Mouse (Mus musculus) lung, adult 2 months (tissue): ENCODE measurements around the gene Oprd1. TPM values are rescaled to one million over a fixed set of nuclear protein-coding genes. Genes with fewer than 3 reads are reported as not detected.

Experiments used
- DNase-seq: peaks from one replicate; pipeline ENCODE4 v3.0.0; 2022
- H3K4me1 ChIP-seq: fragments of 200-500 bp; 2 replicates; pipeline ENCODE4 v1.6.1; 2011; ENCODE audit warnings: low read length; ENCODE audit not compliant: control insufficient read depth, insufficient read depth
- H3K4me3 ChIP-seq: fragments of 200-500 bp; replicated peaks from 2 replicates; pipeline ENCODE3; 2011; ENCODE audit warnings: low read depth, mild to moderate bottlenecking, control low read depth, low read length; ENCODE audit errors: extremely low read depth
- CTCF ChIP-seq: fragments of 200-500 bp; IDR thresholded peaks from 2 replicates; pipeline ENCODE4 v1.5.1; 2011; ENCODE audit warnings: mild to moderate bottlenecking, low read length, control low read depth; ENCODE audit not compliant: insufficient read depth
- POLR2A ChIP-seq: fragments of 200-500 bp; IDR thresholded peaks from 2 replicates; pipeline ENCODE4 v1.6.1; 2011; ENCODE audit warnings: low read depth, mild to moderate bottlenecking, control low read depth, low read length, borderline replicate concordance; ENCODE audit errors: extremely low read depth
- WGBS: fragments of 180-500 bp; shearing (Covaris S2); methylation state at CpG from one replicate; pipeline ENCODE4 v1.1.7; 2018; 5-methylcytosine and 5-hydroxymethylcytosine counted together
- polyA plus RNA-seq: library from polyadenylated mRNA; depleted of rRNA; stranded (reverse); fragments of >200 nt; gene quantifications from 2 replicates; pipeline ENCODE4 v1.2.3, GENCODE M21; 2012

Oprd1 gene
- polyA plus RNA-seq, 1 experiment: 0.11 TPM

- no peak overlapping the region for H3K4me3 ChIP-seq
- no peaks in the 10 kb centered on the region for H3K4me1 ChIP-seq
- 63% methylated on average over 7 of the region's 7 CpGs for WGBS
- DNase-seq: no peak
- TF ChIP-seq CTCF: no peak
- TF ChIP-seq POLR2A: no peak
These were observed 7.3 kb downstream of the Oprd1 start for GRCm38 (mm10) chr4:132137013-132137412.

- 69% methylated on average over 16 of the region's 16 CpGs for WGBS
- Histone ChIP-seq H3K4me3 (no peak overlapping the region), H3K4me1 (no peaks in the 10 kb centered on the region)
- no peak for DNase-seq
- no peak for TF ChIP-seq POLR2A
- no peak for TF ChIP-seq CTCF
These were observed 10.4 kb downstream of the Oprd1 start for GRCm38 (mm10) chr4:132133920-132134319.

GRCm38 (mm10) chr4:132133381-132133780 lies 10.9 kb downstream of the Oprd1 start:
- no peak for DNase-seq
- no peak overlapping the region for H3K4me3 ChIP-seq
- TF ChIP-seq CTCF (no peak), POLR2A (no peak)
- H3K4me1 ChIP-seq: no peaks in the 10 kb centered on the region
- WGBS: 86% methylated on average over 5 of the region's 5 CpGs

GRCm38 (mm10) chr4:132132297-132132696 lies 12.0 kb downstream of the Oprd1 start:
- H3K4me3 ChIP-seq: no peak overlapping the region
- no peak for TF ChIP-seq CTCF
- TF ChIP-seq POLR2A: no peak
- no peak for DNase-seq
- no peaks in the 10 kb centered on the region for H3K4me1 ChIP-seq
- WGBS: 74% methylated on average over 7 of the region's 7 CpGs

GRCm38 (mm10) chr4:132131790-132132189 lies 12.5 kb downstream of the Oprd1 start:
- Histone ChIP-seq H3K4me1 (no peaks in the 10 kb centered on the region), H3K4me3 (no peak overlapping the region)
- TF ChIP-seq POLR2A: no peak
- TF ChIP-seq CTCF: no peak
- no peak for DNase-seq
- WGBS: 83% methylated on average over 7 of the region's 7 CpGs

- Histone ChIP-seq H3K4me1 (no peaks in the 10 kb centered on the region), H3K4me3 (no peak overlapping the region)
- no peak for DNase-seq
- 79% methylated on average over 9 of the region's 9 CpGs for WGBS
- TF ChIP-seq CTCF (no peak), POLR2A (no peak)
These were observed 13.2 kb downstream of the Oprd1 start for GRCm38 (mm10) chr4:132131116-132131515.

GRCm38 (mm10) chr4:132130645-132131044 lies 13.6 kb downstream of the Oprd1 start:
- no peaks in the 10 kb centered on the region for H3K4me1 ChIP-seq
- no peak for TF ChIP-seq POLR2A
- no peak for TF ChIP-seq CTCF
- DNase-seq: no peak
- no peak overlapping the region for H3K4me3 ChIP-seq
- 70% methylated on average over 11 of the region's 11 CpGs for WGBS

GRCm38 (mm10) chr4:132130134-132130533 lies 14.2 kb downstream of the Oprd1 start:
- no peaks in the 10 kb centered on the region for H3K4me1 ChIP-seq
- TF ChIP-seq CTCF (no peak), POLR2A (no peak)
- no peak overlapping the region for H3K4me3 ChIP-seq
- WGBS: 76% methylated on average over 2 of the region's 2 CpGs
- DNase-seq: no peak

GRCm38 (mm10) chr4:132128997-132129636 lies 15.2 kb downstream of the Oprd1 start:
- H3K4me3 ChIP-seq: no peak overlapping the region
- 29% methylated on average over 6 of the region's 6 CpGs for WGBS
- no peak for DNase-seq
- no peaks in the 10 kb centered on the region for H3K4me1 ChIP-seq
- TF ChIP-seq POLR2A: no peak
- no peak for TF ChIP-seq CTCF

GRCm38 (mm10) chr4:132127091-132127490 lies 17.2 kb downstream of the Oprd1 start:
- WGBS: 74% methylated on average over 8 of the region's 8 CpGs
- Histone ChIP-seq H3K4me3 (no peak overlapping the region), H3K4me1 (no peaks in the 10 kb centered on the region)
- DNase-seq: no peak
- TF ChIP-seq POLR2A (no peak), CTCF (no peak)
